7 mouse cellular contexts compared by ENCODE assay signal in the genomic region with DNA sequence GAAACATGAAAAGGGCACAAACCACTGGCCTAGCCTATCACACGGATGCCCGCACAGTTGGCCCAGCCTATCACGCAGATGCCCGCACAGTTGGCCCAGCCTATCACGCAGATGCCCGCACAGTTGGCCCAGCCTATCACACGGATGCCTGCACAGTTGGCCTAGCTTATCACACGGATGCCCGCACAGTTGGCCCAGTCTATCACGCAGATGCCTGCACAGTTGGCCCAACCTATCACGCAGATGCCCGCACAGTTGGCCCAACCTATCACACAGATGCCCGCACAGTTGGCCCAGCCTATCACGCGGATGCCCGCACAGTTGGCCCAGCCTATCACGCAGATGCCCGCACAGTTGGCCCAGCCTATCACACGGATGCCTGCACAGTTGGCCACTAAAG. TPM values are rescaled to one million over a fixed set of nuclear protein-coding genes. Genes with fewer than 3 reads are reported as not detected.
DNase-seq lines count a peak whose midpoint lies in the region; ATAC-seq and TF ChIP-seq lines count a peak whose summit lies in the region.
"Not testable (repeated sequence)": the region's sequence is repeated elsewhere in the genome, so short reads cannot be mapped to it uniquely, and the experiment has no call there.

No protein-coding gene starts in this region.

- not testable (repeated sequence) for TF ChIP-seq POLR2A in brain, embryonic 14.5 days (IDR thresholded peaks at IDR 0.05; ENCODE audit: borderline replicate concordance, extremely low read depth, insufficient read depth, insufficient read length, poor library complexity, severe bottlenecking)

- H3K4me1 ChIP-seq in E14TG2a.4 (replicated peaks; ENCODE audit: low read depth, low read length) = peaks cover 56% of the 10 kb centered on the region
- H3K4me1 ChIP-seq in hindbrain, postnatal 0 days (ENCODE audit: insufficient read depth, low read length); midbrain, postnatal 0 days (ENCODE audit: insufficient read depth, low read length): not testable (repeated sequence)

- not testable (repeated sequence) for H3K4me2 ChIP-seq in hindbrain, postnatal 0 days (ENCODE audit: low read depth, low read length); midbrain, postnatal 0 days (ENCODE audit: low read depth, low read length, poor library complexity, severe bottlenecking)

- TF ChIP-seq CTCF in E14TG2a.4 (conservative IDR thresholded peaks at IDR 0.05; ENCODE audit: low read length); brain, embryonic 14.5 days (IDR thresholded peaks at IDR 0.05; ENCODE audit: borderline replicate concordance, extremely low read depth, insufficient read depth, insufficient read length); hindbrain, postnatal 0 days (IDR thresholded peaks at IDR 0.05; ENCODE audit: low read depth); midbrain, postnatal 0 days (IDR thresholded peaks at IDR 0.05): not testable (repeated sequence)

- not testable (repeated sequence) for H3K9ac ChIP-seq in hindbrain, postnatal 0 days (replicated peaks; ENCODE audit: low read length); midbrain, postnatal 0 days (replicated peaks; ENCODE audit: low read length, poor library complexity, severe bottlenecking)

- H3K4me3 ChIP-seq in E14TG2a.4 (replicated peaks; ENCODE audit: low read length) = peak overlapping the region; percentile 54; the same call in 1 of the 2 replicates
- not testable (repeated sequence) for H3K4me3 ChIP-seq in hindbrain, postnatal 0 days (ENCODE audit: low read length); midbrain, postnatal 0 days (ENCODE audit: low read depth, low read length)

- not testable (repeated sequence) for H3K27ac ChIP-seq in hindbrain, postnatal 0 days; midbrain, postnatal 0 days (ENCODE audit: low read depth, low read length)

- H3K9me3 ChIP-seq in E14TG2a.4 (ENCODE audit: low read length); hindbrain, postnatal 0 days (ENCODE audit: low read length); midbrain, postnatal 0 days (ENCODE audit: low read length): not testable (repeated sequence)

- peaks cover 24% of the 10 kb centered on the region for H3K36me3 ChIP-seq in E14TG2a.4 (ENCODE audit: insufficient read depth, low read length)
- H3K36me3 ChIP-seq in hindbrain, postnatal 0 days (ENCODE audit: insufficient read depth, low read length) = peaks cover 17% of the 10 kb centered on the region
- H3K36me3 ChIP-seq in midbrain, postnatal 0 days (ENCODE audit: insufficient read depth, low read length) = peaks cover 15% of the 10 kb centered on the region

- not testable (repeated sequence) for H3K27me3 ChIP-seq in E14TG2a.4 (ENCODE audit: insufficient read depth, low read length); hindbrain, postnatal 0 days (ENCODE audit: insufficient read depth, low read length); midbrain, postnatal 0 days (ENCODE audit: insufficient read depth, low read length)

- DNase-seq in R1 (ENCODE audit: low read depth, low spot score) = peak; percentile 77
- peak; percentile 26 for DNase-seq in brain, embryonic 14.5 days (ENCODE audit: low read depth)
- DNase-seq in cerebellum, adult 9-10 months = peak; percentile 47
- peak; percentile 52 to 58 for DNase-seq in cerebellum, postnatal 14 days
- DNase-seq in hindbrain, postnatal 0 days (ENCODE audit: low spot score) = peak; percentile 72
- peak; percentile 66 for DNase-seq in midbrain, postnatal 0 days (ENCODE audit: low spot score)

- not testable (repeated sequence) for ATAC-seq in hindbrain, postnatal 0 days; midbrain, postnatal 0 days (ENCODE audit: low FRiP score)

- 70% methylated on average over 19 of the region's 19 CpGs for WGBS in hindbrain, postnatal 0 days
- WGBS in midbrain, postnatal 0 days = 92% methylated on average over 19 of the region's 19 CpGs

RNA-seq across cellular contexts. Expression of a gene that starts 2.0 kb away (rescaled TPM):
- polyA plus RNA-seq in brain, embryonic 14.5 days (2012; rRNA removed) = 2.4 and 2.5 TPM in 2 replicates
- 0.93 and 1.3 TPM in 2 replicates for total RNA-seq in hindbrain, postnatal 0 days (2014; rRNA removed)
- polyA plus RNA-seq in hindbrain, postnatal 0 days (2015; fragmentation: Nextera tagmentation; extraction: Ambion mirVana) = 0.61 and 0.63 TPM in 2 replicates
- total RNA-seq in midbrain, postnatal 0 days (2014; rRNA removed) = 0.61 and 0.93 TPM in 2 replicates
- 0.43 and 0.47 TPM in 2 replicates for polyA plus RNA-seq in midbrain, postnatal 0 days (2015; fragmentation: Nextera tagmentation; extraction: Ambion mirVana)

RNA-seq across cellular contexts. Expression of a gene that starts 29.1 kb away (rescaled TPM):
- polyA plus RNA-seq in brain, embryonic 14.5 days (2012; rRNA removed) = 56.4 and 61.7 TPM in 2 replicates
- total RNA-seq in hindbrain, postnatal 0 days (2014; rRNA removed) = 28.1 and 35.9 TPM in 2 replicates
- 15.1 and 15.4 TPM in 2 replicates for polyA plus RNA-seq in hindbrain, postnatal 0 days (2015; fragmentation: Nextera tagmentation; extraction: Ambion mirVana)
- 48.4 and 61.4 TPM in 2 replicates for total RNA-seq in midbrain, postnatal 0 days (2014; rRNA removed)
- polyA plus RNA-seq in midbrain, postnatal 0 days (2015; fragmentation: Nextera tagmentation; extraction: Ambion mirVana) = 19.3 and 20.2 TPM in 2 replicates

Comparison
In these comparisons a context has a peak if more than half of its experiments do, and no peak if none do; other contexts are left out.
1. DNase-seq: peak in every context shown above with its lines; median percentile 77 in R1; 72 in hindbrain, postnatal 0 days; 66 in midbrain, postnatal 0 days; 55 in cerebellum, postnatal 14 days; 47 in cerebellum, adult 9-10 months; 26 in brain, embryonic 14.5 days.